In the genomic region with DNA sequence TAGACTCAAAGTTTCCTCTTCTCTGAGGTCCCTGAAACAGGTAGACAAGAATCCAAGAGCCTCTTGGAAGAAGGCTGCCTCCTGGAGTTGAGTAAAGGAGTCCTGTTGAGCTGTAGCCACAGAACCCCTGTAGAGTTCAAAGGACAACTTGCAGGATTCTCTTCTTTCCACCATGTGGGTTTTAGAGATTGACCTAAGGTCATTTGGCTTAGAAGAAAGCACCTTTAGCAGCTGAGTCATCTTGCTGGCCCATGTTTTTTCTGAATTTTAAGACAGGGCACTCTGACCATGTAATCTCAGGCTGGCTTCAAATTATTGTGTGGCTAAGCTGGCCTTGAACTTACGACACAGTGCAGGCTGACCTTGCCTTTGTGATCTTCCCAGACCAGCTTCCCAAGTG, we compare ENCODE assay signal across 11 mouse cellular contexts.
"Had no signal": no experiment of that assay in that cellular context is flagged by ENCODE, and none has a peak within 500 bp of the region (broad histone marks: within the 10 kb centered on the region; RNA-seq: fewer than 3 reads in every experiment).

No protein-coding gene starts in this region.

- H3K27me3 ChIP-seq: limb, embryonic 15.5 days; stomach, embryonic 15.5 days had no signal

- H3K27ac ChIP-seq: left cerebral cortex, adult 2 months; limb, embryonic 15.5 days; liver, embryonic 14.5 days; midbrain, embryonic 12.5 days; stomach, embryonic 15.5 days had no signal

- H3K4me1 ChIP-seq: stomach, embryonic 15.5 days had no signal

- H3K4me3 ChIP-seq: left cerebral cortex, adult 2 months; limb, embryonic 15.5 days; midbrain, embryonic 12.5 days; stomach, embryonic 15.5 days had no signal

- ATAC-seq: intestine, postnatal 0 days; midbrain, embryonic 16.5 days had no signal

- H3K9me3 ChIP-seq: limb, embryonic 15.5 days; midbrain, embryonic 12.5 days; stomach, embryonic 15.5 days had no signal

- H3K9ac ChIP-seq: limb, embryonic 15.5 days; liver, embryonic 14.5 days; midbrain, embryonic 12.5 days; stomach, embryonic 15.5 days had no signal

- DNase-seq: lung, adult 18-20 months; right cerebral cortex, postnatal 14 days; thymus, adult 2 months; thymus, postnatal 25 days had no signal

- H3K4me2 ChIP-seq: limb, embryonic 15.5 days; midbrain, embryonic 12.5 days; stomach, embryonic 15.5 days had no signal

- H3K36me3 ChIP-seq: stomach, embryonic 15.5 days had no signal
